Mouse (Mus musculus) limb, embryonic 14.5 days (tissue): ENCODE data around the gene Eif5a. TPM values are rescaled to one million over a fixed set of nuclear protein-coding genes. Genes with fewer than 3 reads are reported as not detected.
A peak's percentile ranks its signal among the peaks of the same experiment; 100 is the strongest.

Experiments used
- ATAC-seq: fragments of 200-750 bp; cut with Nextera tagmentation; 2 replicates; pipeline ENCODE4 v1.8.0; 2017; ENCODE audit warnings: low read depth, moderate number of reproducible peaks, moderate TSS enrichment; ENCODE audit not compliant: low FRiP score
- DNase-seq: peaks from one replicate; pipeline ENCODE4 v3.0.0-alpha.2; 2015; ENCODE audit warnings: low spot score
- H3K27ac ChIP-seq: fragments of 300-500 bp; sonication (generic); replicated peaks from 2 replicates; pipeline ENCODE4 v1.5.1; 2014; ENCODE audit warnings: low read depth, mild to moderate bottlenecking, low read length, moderate library complexity, mixed read lengths
- H3K27me3 ChIP-seq: fragments of 300-500 bp; sonication (generic); 2 replicates; pipeline ENCODE4 v1.6.1; 2014; ENCODE audit warnings: low read length, mixed read lengths; ENCODE audit not compliant: control insufficient read depth, insufficient read depth
- H3K36me3 ChIP-seq: fragments of 300-500 bp; sonication (generic); 2 replicates; pipeline ENCODE4 v1.6.1; 2014; ENCODE audit warnings: mild to moderate bottlenecking, low read length, moderate library complexity, mixed read lengths; ENCODE audit not compliant: control insufficient read depth, insufficient read depth
- H3K4me1 ChIP-seq: fragments of 300-500 bp; sonication (generic); 2 replicates; pipeline ENCODE4 v1.6.1; 2014; ENCODE audit warnings: antibody characterized with exemption, low read length, mixed read lengths; ENCODE audit not compliant: control insufficient read depth, insufficient read depth
- H3K4me2 ChIP-seq: fragments of 300-500 bp; sonication (generic); replicated peaks from 2 replicates; pipeline ENCODE4 v1.6.1; 2014; ENCODE audit warnings: low read depth, mild to moderate bottlenecking, low read length, moderate library complexity; ENCODE audit not compliant: severe bottlenecking
- H3K4me3 ChIP-seq: fragments of 300-500 bp; sonication (generic); replicated peaks from 2 replicates; pipeline ENCODE4 v1.5.1; 2014; ENCODE audit warnings: low read length
- H3K9ac ChIP-seq: fragments of 300-500 bp; sonication (generic); 2 replicates; pipeline ENCODE4 v1.6.1; 2014; ENCODE audit warnings: mild to moderate bottlenecking, low read depth, low read length, moderate library complexity; ENCODE audit not compliant: severe bottlenecking
- H3K9me3 ChIP-seq: fragments of 300-500 bp; sonication (generic); 2 replicates; pipeline ENCODE4 v1.6.1; 2016; ENCODE audit warnings: low read length; ENCODE audit not compliant: control insufficient read depth
- POLR2A ChIP-seq: fragments of 200-500 bp; IDR thresholded peaks from 2 replicates; pipeline ENCODE4 v1.8.0; 2012; ENCODE audit warnings: inconsistent platforms, mild to moderate bottlenecking, moderate library complexity, borderline replicate concordance; ENCODE audit not compliant: insufficient read depth, insufficient read length; ENCODE audit errors: extremely low read depth
- WGBS: fragments of 180-500 bp; shearing (Covaris S2); extraction: QIAGEN DNeasy Blood & Tissue Kit; methylation state at CpG from one replicate; pipeline ENCODE4 v1.1.7; 2014; 5-methylcytosine and 5-hydroxymethylcytosine counted together
- polyA plus RNA-seq, 2 experiments: library from polyadenylated mRNA; depleted of rRNA in 1 of 2; stranded (reverse) in 1 of 2; unstranded in 1 of 2; fragments of >200 nt; fragmentation: Nextera tagmentation in 1 of 2; extraction: Ambion mirVana in 1 of 2; gene quantifications; 2 replicates each; pipeline versions ENCODE4 v1.2.1 to v1.2.3; 2012 to 2014

Eif5a gene
- polyA plus RNA-seq, 2 experiments = 1,079 to 1,603 TPM

DNA sequence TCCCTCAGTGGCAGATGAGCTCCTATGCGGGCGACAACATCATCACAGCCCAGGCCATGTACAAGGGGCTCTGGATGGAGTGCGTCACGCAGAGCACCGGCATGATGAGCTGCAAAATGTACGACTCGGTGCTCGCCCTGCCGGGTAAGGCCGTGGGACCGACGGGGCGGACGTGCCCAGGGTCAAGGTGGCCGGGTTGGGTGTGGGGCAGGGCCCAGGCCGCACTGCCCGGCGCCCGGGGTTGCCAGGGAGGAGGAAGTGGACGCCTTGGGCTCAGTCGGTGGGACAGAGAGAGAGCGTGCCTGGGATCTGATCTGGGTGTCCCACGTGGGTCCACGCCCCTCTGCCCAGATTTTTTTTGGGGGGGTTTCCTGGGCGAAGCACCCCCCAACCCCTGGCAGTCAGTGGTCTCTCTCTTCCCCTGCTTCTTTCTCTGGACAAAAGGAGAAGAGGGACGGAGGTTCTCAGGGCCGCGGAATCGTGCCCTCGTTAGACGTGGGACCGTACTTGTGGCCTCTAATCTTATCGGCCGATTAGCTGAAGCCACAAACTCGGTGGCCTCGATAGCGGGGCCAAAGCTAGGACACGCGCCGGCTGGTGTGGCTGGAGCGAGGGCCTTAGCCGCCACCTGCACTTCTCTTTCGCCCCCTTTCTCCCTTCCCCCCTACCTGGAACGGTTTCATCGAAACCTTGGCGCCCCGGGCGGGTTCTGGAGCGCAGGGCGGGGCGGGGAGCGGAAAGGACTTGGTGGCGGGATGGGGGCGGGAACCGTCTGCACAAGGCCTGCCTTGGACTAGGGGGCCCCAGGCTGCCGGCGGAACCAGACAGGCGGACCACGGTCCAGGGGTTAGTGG is 44.5 kb upstream of the Eif5a start:
- TF ChIP-seq POLR2A = no peak
- 1% methylated on average over 48 of the region's 59 CpGs for WGBS
- Histone ChIP-seq H3K4me1 (0 out of 2 replicates have a peak, but pooled peaks cover 3% of the 10 kb centered on the region), H3K27ac (no peak overlapping the region), H3K9me3 (no peaks in the 10 kb centered on the region), H3K4me3 (peak overlapping the region; percentile 37), H3K9ac (peak overlapping the region; percentile 50), H3K4me2 (peak overlapping the region; percentile 68), H3K27me3 (peaks cover 63% of the 10 kb centered on the region), H3K36me3 (peaks cover 33% of the 10 kb centered on the region)
- DNase-seq (peak; percentile 39), ATAC-seq (peak; percentile 53; the same call in 1 of the 2 replicates)

DNA sequence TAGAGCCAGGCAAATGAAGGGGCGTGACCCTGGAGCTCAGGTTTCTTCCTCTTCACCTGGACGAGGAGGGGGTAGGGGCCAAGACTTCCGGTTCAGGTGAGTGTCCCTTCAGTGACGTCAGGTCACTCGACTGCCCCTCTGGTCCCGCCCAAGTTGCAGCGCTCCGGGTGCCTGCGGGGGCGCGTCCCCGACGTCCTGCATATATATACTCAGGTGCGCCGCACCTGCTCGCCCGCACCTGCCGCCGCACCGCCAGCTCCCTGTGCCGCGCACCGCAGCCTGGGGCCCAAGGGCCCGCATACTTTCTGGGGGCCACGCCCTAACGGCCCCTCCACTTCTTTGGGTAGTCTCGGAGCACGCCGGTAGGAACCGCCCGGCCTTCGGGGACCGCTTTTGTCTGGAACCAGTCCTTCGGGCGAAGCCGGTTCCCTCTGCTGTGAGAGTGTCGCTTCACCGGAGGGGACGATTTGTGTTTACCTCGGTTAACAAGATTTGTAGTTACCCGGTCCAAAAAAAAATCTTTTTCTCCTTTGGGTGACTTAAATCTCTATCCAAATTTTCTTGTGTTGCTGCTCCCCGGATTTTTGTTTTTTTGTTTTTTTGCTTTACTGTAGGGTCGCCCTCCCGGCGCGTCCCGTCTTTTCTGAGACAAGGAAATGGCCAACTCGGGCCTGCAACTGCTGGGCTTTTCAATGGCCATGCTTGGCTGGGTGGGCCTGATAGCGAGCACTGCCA is 43.7 kb upstream of the Eif5a start:
- no peak overlapping the region for H3K27ac ChIP-seq
- ATAC-seq = no peak

DNA sequence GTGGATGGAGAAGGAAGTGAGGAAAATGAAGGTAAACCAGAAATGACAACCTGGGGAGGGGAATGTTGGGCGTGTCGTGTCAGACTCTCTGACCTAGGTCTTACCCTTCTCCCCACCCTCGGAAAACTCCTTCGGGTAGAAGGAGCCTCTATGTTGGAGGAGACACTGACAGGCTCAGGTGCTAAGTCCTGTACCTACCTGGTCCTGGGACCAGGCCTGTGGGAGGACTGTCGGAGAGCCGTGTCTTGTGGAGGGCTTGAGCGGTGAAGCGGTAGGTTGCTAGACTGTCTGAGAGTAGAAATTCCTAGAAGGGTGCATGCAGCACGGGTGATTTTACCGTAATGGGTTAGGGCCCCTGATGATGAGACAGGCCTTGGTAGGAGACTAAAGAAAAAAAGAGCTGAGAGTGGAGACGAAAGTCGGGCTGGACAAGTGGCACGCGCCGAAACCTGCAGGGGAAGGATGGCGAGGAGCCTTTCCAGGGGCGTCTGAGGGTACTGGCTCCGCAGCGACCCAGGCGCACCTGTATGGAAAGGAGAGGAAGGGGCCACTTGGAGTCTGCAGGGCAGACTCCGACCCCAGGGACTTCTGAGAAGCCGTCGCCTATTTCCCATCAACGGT is 43.0 kb upstream of the Eif5a start, which contains the start of gene Cldn7:
Gene Cldn7, plus strand, starts transcription at position 130 of the 621 bp plus-strand sequence.
- H3K4me1 ChIP-seq = 0 out of 2 replicates have a peak, but pooled peaks cover 3% of the 10 kb centered on the region
- no peak within 1 kb of the TSS for H3K27ac ChIP-seq
- no peak for DNase-seq
- peak within 1 kb of the TSS; percentile 28; the same call in 1 of the 2 replicates for H3K4me2 ChIP-seq
- peaks cover 21% of the 10 kb centered on the region for H3K36me3 ChIP-seq
- no peak for ATAC-seq
- peaks cover 68% of the 10 kb centered on the region for H3K27me3 ChIP-seq
- H3K9me3 ChIP-seq = no peaks in the 10 kb centered on the region
- no peak for TF ChIP-seq POLR2A
- H3K9ac ChIP-seq = no peak within 1 kb of the TSS
- H3K4me3 ChIP-seq = peak within 1 kb of the TSS; percentile 18
- WGBS = 10% methylated on average over 24 of the region's 24 CpGs

More for the DNA sequence above, 43.7 kb upstream of the Eif5a start:
- Histone ChIP-seq H3K9me3 (no peaks in the 10 kb centered on the region), H3K4me3 (peak overlapping the region; percentile 37), H3K4me2 (peak overlapping the region; percentile 68; the same call in 1 of the 2 replicates), H3K36me3 (peaks cover 28% of the 10 kb centered on the region), H3K27me3 (peaks cover 68% of the 10 kb centered on the region), H3K9ac (0 out of 2 replicates have a peak overlapping the region, but pooled peaks have one; percentile 50), H3K4me1 (0 out of 2 replicates have a peak, but pooled peaks cover 3% of the 10 kb centered on the region)
- DNase-seq = no peak
- 2% methylated on average over 49 of the region's 49 CpGs for WGBS
- TF ChIP-seq POLR2A = no peak

DNA sequence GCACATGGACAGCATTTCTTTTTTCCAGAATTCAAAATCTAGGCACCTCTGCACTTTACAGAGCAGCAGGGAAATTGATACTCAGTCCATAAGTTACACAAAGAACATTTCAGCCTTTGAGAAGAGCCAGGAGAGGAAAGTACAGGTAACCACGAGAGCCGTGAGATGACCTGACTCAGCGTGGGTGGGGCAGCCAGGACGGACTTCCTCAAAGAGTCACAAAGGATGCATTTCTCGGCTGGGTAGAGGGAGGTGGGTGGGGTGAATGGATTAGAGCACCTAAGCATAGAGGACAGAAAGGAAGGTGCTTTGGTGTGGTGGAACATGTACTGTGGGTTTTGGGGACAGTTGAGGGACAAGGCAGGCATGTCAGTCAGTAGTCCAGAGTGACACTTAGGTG is 40.1 kb upstream of the Eif5a start:
- Histone ChIP-seq H3K4me3 (no peak overlapping the region), H3K27me3 (peaks cover 52% of the 10 kb centered on the region), H3K27ac (no peak overlapping the region), H3K36me3 (no peaks in the 10 kb centered on the region), H3K9me3 (no peaks in the 10 kb centered on the region), H3K9ac (no peak overlapping the region), H3K4me1 (0 out of 2 replicates have a peak, but pooled peaks cover 2% of the 10 kb centered on the region), H3K4me2 (no peak overlapping the region)
- ATAC-seq (no peak), DNase-seq (no peak)
- no peak for TF ChIP-seq POLR2A
- 48% methylated on average over 5 of the region's 5 CpGs for WGBS

DNA sequence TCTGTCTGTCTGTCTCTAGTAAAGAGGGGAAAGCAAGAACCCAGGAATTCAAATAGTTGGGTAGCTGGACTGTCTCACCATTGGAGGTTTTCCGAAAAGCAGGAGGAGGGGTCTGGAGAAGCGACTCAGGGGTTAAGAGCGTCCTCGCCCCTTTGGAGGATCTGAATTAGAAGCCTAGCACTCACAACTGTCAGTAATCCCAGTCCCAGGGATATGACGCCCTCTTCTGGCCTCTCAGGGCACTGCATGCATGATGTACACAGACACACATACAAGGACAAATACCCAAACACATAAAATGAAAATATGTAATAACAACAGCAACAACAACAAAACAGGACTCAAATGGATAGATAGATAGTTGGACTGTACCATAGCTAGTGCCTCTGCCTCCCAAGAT is 38.9 kb upstream of the Eif5a start:
- H3K4me1 ChIP-seq = no peaks in the 10 kb centered on the region
- ATAC-seq (no peak), DNase-seq (no peak)
- H3K36me3 ChIP-seq = no peaks in the 10 kb centered on the region
- no peak overlapping the region for H3K9ac ChIP-seq
- peaks cover 40% of the 10 kb centered on the region for H3K27me3 ChIP-seq
- H3K27ac ChIP-seq = no peak overlapping the region
- no peak overlapping the region for H3K4me2 ChIP-seq
- no peak for TF ChIP-seq POLR2A
- 32% methylated on average over 5 of the region's 5 CpGs for WGBS
- H3K4me3 ChIP-seq = no peak overlapping the region
- no peaks in the 10 kb centered on the region for H3K9me3 ChIP-seq
